Mouse (Mus musculus) heart, postnatal 0 days (tissue): Measurements from ENCODE around the gene Abca9. TPM values are rescaled to one million over a fixed set of nuclear protein-coding genes. Genes with fewer than 3 reads are reported as not detected.

Source experiments
- ATAC-seq: fragments of 200-750 bp; cut with Nextera tagmentation; 2 replicates; pipeline ENCODE4 v1.8.0; 2017; ENCODE audit warnings: low read depth, moderate number of reproducible peaks, moderate library complexity; ENCODE audit not compliant: insufficient read depth
- DNase-seq: peaks from one replicate; pipeline ENCODE4 v3.0.0-alpha.2; 2016; ENCODE audit warnings: low spot score
- H3K27ac ChIP-seq: fragments of 300-500 bp; sonication (generic); 2 replicates; pipeline ENCODE4 v1.5.1; 2014; ENCODE audit warnings: low read depth, mild to moderate bottlenecking
- H3K27me3 ChIP-seq: fragments of 300-500 bp; sonication (generic); 2 replicates; pipeline ENCODE4 v1.6.1; 2014; ENCODE audit warnings: low read length, mixed read lengths; ENCODE audit not compliant: control insufficient read depth, insufficient read depth
- H3K36me3 ChIP-seq: fragments of 300-500 bp; sonication (generic); replicated peaks from 2 replicates; pipeline ENCODE4 v1.6.1; 2014; ENCODE audit warnings: low read length, mixed read lengths; ENCODE audit not compliant: control insufficient read depth, insufficient read depth
- H3K4me1 ChIP-seq: fragments of 300-500 bp; sonication (generic); 2 replicates; pipeline ENCODE4 v1.6.1; 2014; ENCODE audit warnings: antibody characterized with exemption; ENCODE audit not compliant: control insufficient read depth, insufficient read depth
- H3K4me2 ChIP-seq: fragments of 300-500 bp; sonication (generic); 2 replicates; pipeline ENCODE4 v1.6.1; 2014; ENCODE audit warnings: low read depth, mild to moderate bottlenecking, low read length, moderate library complexity
- H3K4me3 ChIP-seq: fragments of 300-500 bp; sonication (generic); 2 replicates; pipeline ENCODE4 v1.5.1; 2014; ENCODE audit warnings: low read depth, low read length
- H3K9ac ChIP-seq: fragments of 300-500 bp; sonication (generic); replicated peaks from 2 replicates; pipeline ENCODE4 v1.6.1; 2014; ENCODE audit warnings: low read depth, low read length, mixed read lengths
- H3K9me3 ChIP-seq: fragments of 300-500 bp; sonication (generic); replicated peaks from 2 replicates; pipeline ENCODE4 v1.6.1; 2016; ENCODE audit warnings: low read length; ENCODE audit not compliant: control insufficient read depth
- CTCF ChIP-seq: IDR thresholded peaks from 2 replicates; pipeline ENCODE4 v1.5.1; 2016; ENCODE audit warnings: antibody characterized with exemption, control low read depth, low read depth
- EP300 ChIP-seq: IDR thresholded peaks from 2 replicates; pipeline ENCODE4 v1.6.1; 2016; ENCODE audit warnings: antibody characterized with exemption, low read depth
- WGBS: fragments of 180-500 bp; shearing (Covaris S2); extraction: QIAGEN DNeasy Blood & Tissue Kit; methylation state at CpG from one replicate; pipeline ENCODE4 v1.1.7; 2014; 5-methylcytosine and 5-hydroxymethylcytosine counted together
- polyA plus RNA-seq: library from polyadenylated mRNA; unstranded; fragments of >200 nt; fragmentation: Nextera tagmentation; extraction: Ambion mirVana; gene quantifications from 2 replicates; pipeline ENCODE4 v1.2.1, GENCODE M21; 2015
- total RNA-seq: library from RNA; depleted of rRNA; stranded (reverse); fragments of >200 nt; gene quantifications from 2 replicates; pipeline ENCODE4 v1.2.3, GENCODE M21; 2014; ENCODE audit warnings: low replicate concordance

Abca9 gene
- total and polyA plus RNA-seq, 2 experiments from 2014 or later, result 2.3 to 3.5 TPM

DNA sequence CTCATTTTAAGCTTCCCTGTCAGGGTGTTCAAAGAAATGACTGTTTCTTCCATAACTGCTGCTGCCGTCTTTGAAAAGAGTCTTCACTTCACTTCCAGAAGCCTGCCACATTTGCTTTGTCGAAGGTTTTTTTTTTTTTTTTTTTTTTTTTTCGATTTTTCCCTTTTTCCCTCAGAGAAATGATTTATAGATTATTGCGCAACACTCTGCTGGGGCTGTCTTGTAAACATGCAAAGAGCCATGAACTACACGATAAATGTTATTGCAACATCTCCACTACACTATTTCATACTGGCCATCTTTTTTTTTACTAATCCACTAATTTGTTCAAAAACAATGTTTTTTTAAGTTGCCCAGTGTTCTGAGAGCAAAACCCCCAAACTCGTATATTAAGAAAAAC, 70.5 kb downstream of the Abca9 start:
- ATAC-seq (no peak), DNase-seq (no peak)
- no peak overlapping the region for H3K4me3 ChIP-seq
- H3K36me3 ChIP-seq, result no peaks in the 10 kb centered on the region
- no peaks in the 10 kb centered on the region for H3K4me1 ChIP-seq
- no peak overlapping the region for H3K9ac ChIP-seq
- no peak overlapping the region for H3K4me2 ChIP-seq
- H3K9me3 ChIP-seq, result no peaks in the 10 kb centered on the region
- H3K27me3 ChIP-seq, result no peaks in the 10 kb centered on the region
- TF ChIP-seq CTCF (no peak), EP300 (no peak)
- WGBS, result 73% methylated on average over 6 of the region's 6 CpGs
- H3K27ac ChIP-seq, result no peak overlapping the region

DNA sequence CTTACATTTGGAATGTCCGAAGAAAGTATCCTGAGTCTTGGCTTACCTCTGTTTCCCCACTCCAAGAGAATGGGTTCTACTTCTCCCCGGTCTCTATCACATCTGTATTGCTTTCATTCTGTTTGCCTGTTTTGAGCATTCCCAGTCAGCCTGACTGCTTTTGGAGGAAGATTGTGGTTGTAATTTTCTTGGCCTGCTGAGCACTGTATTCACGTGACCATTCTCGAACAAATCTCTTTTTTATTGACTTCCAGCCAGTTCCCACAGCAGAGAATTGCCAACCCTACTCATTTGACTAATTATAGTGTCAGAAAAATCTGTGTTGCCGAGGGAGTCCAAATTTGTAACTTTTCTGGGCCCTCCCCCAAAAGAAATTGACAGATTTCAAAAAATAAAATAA, 72.1 kb downstream of the Abca9 start, which contains the start of gene Abca8a:
Gene Abca8a, minus strand, starts transcription at position 121 of the 400 bp plus-strand sequence.
- Histone ChIP-seq H3K27me3 (no peaks in the 10 kb centered on the region), H3K4me2 (peak within 1 kb of the TSS; percentile 13; the same call in 1 of the 2 replicates), H3K36me3 (no peaks in the 10 kb centered on the region), H3K9ac (no peak within 1 kb of the TSS), H3K9me3 (no peaks in the 10 kb centered on the region), H3K4me1 (no peaks in the 10 kb centered on the region), H3K4me3 (peak within 1 kb of the TSS; percentile 21), H3K27ac (peak within 1 kb of the TSS; percentile 13; the same call in 1 of the 2 replicates)
- TF ChIP-seq CTCF (no peak), EP300 (no peak)
- no peak for DNase-seq
- 57% methylated on average over 5 of the region's 5 CpGs for WGBS
- no peak for ATAC-seq

DNA sequence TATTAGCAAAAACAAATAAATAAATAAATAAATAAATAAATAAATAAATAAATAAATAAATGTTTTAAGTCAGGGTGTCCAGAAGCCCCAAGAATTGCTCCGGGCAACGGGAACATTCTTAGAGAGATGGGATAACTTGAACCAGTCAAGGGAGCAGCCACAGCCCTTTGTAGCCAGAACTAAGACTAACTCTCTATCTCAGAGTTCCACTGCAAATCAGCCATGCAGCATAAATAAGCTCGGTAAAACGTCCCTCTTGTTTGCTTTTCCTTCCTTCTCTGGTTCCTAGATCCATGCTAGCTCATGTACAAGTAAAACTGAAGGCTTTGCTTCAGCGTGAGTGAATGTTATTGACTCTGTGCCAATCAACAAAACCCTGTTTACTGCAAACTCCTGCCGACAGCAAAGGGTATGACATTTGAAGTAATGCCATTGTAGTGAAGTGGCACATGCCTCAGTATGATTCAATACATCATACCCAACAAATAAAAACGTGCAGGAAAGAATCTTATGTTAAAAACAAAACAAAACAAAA, 73.1 kb downstream of the Abca9 start:
- 0 out of 2 replicates have a peak overlapping the region, but pooled peaks have one; percentile 13 for H3K27ac ChIP-seq
- no peak for ATAC-seq
- peak; percentile 9 for DNase-seq
- H3K4me3 ChIP-seq, result peak overlapping the region; percentile 21
- no peak for TF ChIP-seq CTCF
- TF ChIP-seq EP300, result no peak
- H3K4me2 ChIP-seq, result no peak overlapping the region
- H3K4me1 ChIP-seq, result no peaks in the 10 kb centered on the region
- H3K9me3 ChIP-seq, result no peaks in the 10 kb centered on the region
- 60% methylated on average over 7 of the region's 7 CpGs for WGBS
- H3K27me3 ChIP-seq, result no peaks in the 10 kb centered on the region
- no peak overlapping the region for H3K9ac ChIP-seq
- H3K36me3 ChIP-seq, result no peaks in the 10 kb centered on the region

DNA sequence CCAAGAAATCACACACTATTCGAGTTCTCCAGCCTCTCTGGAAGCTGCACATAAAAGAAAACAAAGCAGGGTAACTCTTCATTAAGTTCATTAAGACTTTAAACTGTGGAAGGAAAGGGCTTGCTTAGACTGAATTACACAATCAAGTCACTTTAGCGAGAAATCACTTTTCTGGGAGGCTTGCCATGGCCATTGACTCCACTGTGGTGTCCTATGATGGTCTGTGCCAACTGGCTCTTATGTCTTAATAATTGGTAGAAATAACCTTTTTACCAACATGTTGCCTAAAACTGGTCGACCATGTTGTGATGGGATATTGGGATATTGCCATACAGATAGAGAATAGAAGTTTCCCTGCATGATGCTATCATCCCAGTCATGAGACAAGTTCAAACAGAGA, 73.8 kb downstream of the Abca9 start:
- Histone ChIP-seq H3K4me2 (peak overlapping the region; percentile 30; the same call in 1 of the 2 replicates), H3K4me1 (no peaks in the 10 kb centered on the region), H3K4me3 (no peak overlapping the region; the same call in 1 of the 2 replicates), H3K9ac (no peak overlapping the region), H3K36me3 (no peaks in the 10 kb centered on the region), H3K27ac (no peak overlapping the region), H3K27me3 (no peaks in the 10 kb centered on the region), H3K9me3 (no peaks in the 10 kb centered on the region)
- WGBS, result 66% methylated on average over 3 of the region's 3 CpGs
- no peak for DNase-seq
- TF ChIP-seq CTCF (no peak), EP300 (no peak)
- ATAC-seq, result no peak

DNA sequence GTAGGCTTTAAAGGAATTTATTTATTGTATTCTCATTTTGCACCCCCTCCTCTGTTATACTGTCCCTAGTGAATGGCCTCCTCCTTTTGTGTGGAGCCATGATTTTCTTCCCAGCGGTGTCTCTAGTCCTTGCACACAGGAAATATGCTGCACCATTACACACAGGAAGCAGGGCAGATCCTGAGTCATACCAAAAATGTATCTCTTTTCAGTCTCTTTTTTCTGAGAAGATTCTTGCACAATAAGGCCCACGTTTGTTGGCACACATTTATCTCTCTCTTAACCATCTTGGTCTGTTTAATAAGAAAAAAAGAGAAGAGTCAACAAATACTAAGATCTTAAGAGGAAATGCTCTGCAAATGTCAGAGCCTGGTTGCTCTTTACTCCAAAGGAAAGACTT, 76.7 kb downstream of the Abca9 start:
- TF ChIP-seq EP300, result no peak
- TF ChIP-seq CTCF, result no peak
- Histone ChIP-seq H3K27me3 (no peaks in the 10 kb centered on the region), H3K27ac (no peak overlapping the region), H3K4me2 (no peak overlapping the region), H3K9ac (no peak overlapping the region), H3K9me3 (no peaks in the 10 kb centered on the region), H3K4me3 (no peak overlapping the region), H3K36me3 (no peaks in the 10 kb centered on the region), H3K4me1 (no peaks in the 10 kb centered on the region)
- DNase-seq (no peak), ATAC-seq (no peak)
- WGBS, result 59% methylated on average over 2 of the region's 2 CpGs

DNA sequence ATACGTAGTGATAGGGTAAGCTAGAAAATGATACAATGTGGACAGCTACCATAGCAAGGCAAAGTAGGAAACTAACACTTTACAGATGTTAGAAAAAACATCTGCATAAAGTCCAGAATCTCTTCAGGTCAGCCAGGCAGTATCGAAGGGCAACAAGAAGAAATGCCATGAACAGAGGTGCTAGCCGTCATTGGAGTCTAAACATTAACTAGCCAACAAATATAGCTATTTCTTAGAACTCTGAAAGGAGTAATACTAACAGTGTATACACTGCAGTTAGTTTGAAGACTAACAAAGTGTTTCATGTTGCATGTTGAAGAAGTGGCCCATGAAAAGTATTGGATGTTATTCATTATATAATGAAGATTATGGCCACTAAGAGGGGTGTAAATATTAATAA, 95.8 kb downstream of the Abca9 start:
- no peaks in the 10 kb centered on the region for H3K4me1 ChIP-seq
- 72% methylated on average over 3 of the region's 3 CpGs for WGBS
- TF ChIP-seq EP300 (no peak), CTCF (no peak)
- no peaks in the 10 kb centered on the region for H3K9me3 ChIP-seq
- ATAC-seq (no peak), DNase-seq (no peak)
- no peak overlapping the region for H3K9ac ChIP-seq
- no peaks in the 10 kb centered on the region for H3K36me3 ChIP-seq
- H3K27ac ChIP-seq, result no peak overlapping the region
- H3K27me3 ChIP-seq, result no peaks in the 10 kb centered on the region
- no peak overlapping the region for H3K4me3 ChIP-seq
- H3K4me2 ChIP-seq, result no peak overlapping the region
